Mouse (Mus musculus) spleen, postnatal 4 days (tissue): ENCODE data around the gene Nmd3.

ENCODE experiments used
- DNase-seq, 2 experiments: peaks; one replicate each; pipeline ENCODE4 v3.0.0; 2022; ENCODE audit warnings: low spot score in 2 of 2

Nmd3 gene

GRCm38 (mm10) chr3:69721814-69722186, at the start of gene Nmd3:
Gene Nmd3 (plus strand): TSS chr3:69721985.
- DNase-seq = peak; percentile 90 to 95

GRCm38 (mm10) chr3:69673351-69673750, 48.4 kb upstream of the Nmd3 start:
- DNase-seq = no peak

GRCm38 (mm10) chr3:69674206-69674605, 47.6 kb upstream of the Nmd3 start:
- no peak for DNase-seq

GRCm38 (mm10) chr3:69689791-69690190, 32.0 kb upstream of the Nmd3 start:
- DNase-seq = no peak

- no peak for DNase-seq
Observed at GRCm38 (mm10) chr3:69690939-69691338, 30.8 kb upstream of the Nmd3 start.

- DNase-seq = peak in 1 of 2 experiments; percentile 16
Observed at GRCm38 (mm10) chr3:69699851-69700500, 21.8 kb upstream of the Nmd3 start.

- no peak for DNase-seq
Observed at GRCm38 (mm10) chr3:69701905-69702304, 19.9 kb upstream of the Nmd3 start.

- no peak for DNase-seq
Observed at GRCm38 (mm10) chr3:69702421-69702820, 19.4 kb upstream of the Nmd3 start.

GRCm38 (mm10) chr3:69709043-69709929, 12.5 kb upstream of the Nmd3 start:
- DNase-seq = no peak

GRCm38 (mm10) chr3:69711907-69712600, 9.7 kb upstream of the Nmd3 start:
- DNase-seq = no peak

- DNase-seq = no peak
Observed at GRCm38 (mm10) chr3:69717476-69717875, 4.3 kb upstream of the Nmd3 start.

GRCm38 (mm10) chr3:69722187-69722867, 542 bp downstream of the Nmd3 start:
- DNase-seq = peak; percentile 32 to 76

GRCm38 (mm10) chr3:69723161-69723560, 1.4 kb downstream of the Nmd3 start:
- DNase-seq = no peak

GRCm38 (mm10) chr3:69730930-69731329, 9.1 kb downstream of the Nmd3 start:
- DNase-seq = no peak

- no peak for DNase-seq
Observed at GRCm38 (mm10) chr3:69733939-69734338, 12.2 kb downstream of the Nmd3 start.

GRCm38 (mm10) chr3:69755192-69755591, 33.4 kb downstream of the Nmd3 start:
- DNase-seq = no peak

GRCm38 (mm10) chr3:69755968-69756367, 34.2 kb downstream of the Nmd3 start:
- DNase-seq = no peak

- peak in 1 of 2 experiments; percentile 31 for DNase-seq
Observed at GRCm38 (mm10) chr3:69756499-69756898, 34.7 kb downstream of the Nmd3 start.

- DNase-seq = no peak
Observed at GRCm38 (mm10) chr3:69757456-69757855, 35.7 kb downstream of the Nmd3 start.

- peak in 1 of 2 experiments; percentile 33 for DNase-seq
Observed at GRCm38 (mm10) chr3:69760081-69760480, 38.3 kb downstream of the Nmd3 start.

- DNase-seq = peak in 1 of 2 experiments; percentile 38
Observed at GRCm38 (mm10) chr3:69761195-69761594, 39.4 kb downstream of the Nmd3 start.
